Mouse (Mus musculus) stomach, postnatal 0 days (tissue): ENCODE results near the gene Tspan15.

Source experiments
- CTCF ChIP-seq: IDR thresholded peaks from 2 replicates; pipeline ENCODE4 v1.5.1; 2016; ENCODE audit warnings: antibody characterized with exemption, low read depth, mild to moderate bottlenecking, moderate library complexity
- EP300 ChIP-seq: optimal IDR thresholded peaks from 2 replicates; pipeline ENCODE3; 2016; ENCODE audit warnings: antibody characterized with exemption

DNA sequence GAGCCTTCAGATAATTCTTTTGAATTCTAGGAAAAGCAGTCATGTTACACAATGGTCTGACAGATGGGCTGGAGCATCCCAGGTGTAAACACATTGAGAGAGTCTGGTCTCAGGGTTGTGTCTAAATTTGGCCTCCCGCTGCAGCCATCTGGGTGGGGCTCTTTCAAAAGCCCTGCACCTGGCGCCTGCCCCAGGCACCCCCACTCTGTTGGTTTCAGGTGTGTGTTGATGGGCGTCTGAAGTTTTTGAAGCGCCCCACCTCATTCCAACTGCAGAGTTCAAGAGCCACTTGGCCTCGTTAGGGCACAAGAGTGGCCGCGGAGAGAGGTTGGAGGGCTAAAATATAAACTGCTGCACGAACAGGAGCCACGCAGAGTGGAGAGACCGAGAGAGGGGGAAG is 11.3 kb upstream of the Tspan15 start:
- TF ChIP-seq CTCF: no peak
- no peak for TF ChIP-seq EP300
